Mouse (Mus musculus): Measurements from ENCODE around the gene Srl.
"Not testable (repeated sequence)": the region's sequence is repeated elsewhere in the genome, so short reads cannot be mapped to it uniquely, and the experiment has no call there.

Gene Srl

DNA sequence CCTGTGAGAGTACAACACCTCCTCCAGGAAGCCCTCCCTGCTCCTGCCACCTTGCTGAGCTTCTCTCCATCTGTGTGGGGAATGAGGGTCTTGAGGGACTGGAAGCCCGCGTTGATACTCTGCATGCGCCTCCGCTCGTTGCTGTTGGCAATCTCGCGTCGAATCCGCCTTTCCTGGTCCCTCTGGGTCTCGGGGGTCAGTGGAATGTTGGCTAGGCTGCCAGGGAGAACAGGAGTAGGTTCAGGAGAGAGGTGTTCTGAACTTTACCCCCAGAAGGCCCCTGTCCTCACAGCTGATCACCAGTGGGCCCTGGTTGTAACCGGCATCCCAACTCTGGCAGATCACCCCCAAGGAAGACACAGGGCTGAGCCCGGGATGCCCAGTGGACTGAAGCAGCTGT, 10.3 kb upstream of the Srl start:
- DNase-seq: no peak

DNA sequence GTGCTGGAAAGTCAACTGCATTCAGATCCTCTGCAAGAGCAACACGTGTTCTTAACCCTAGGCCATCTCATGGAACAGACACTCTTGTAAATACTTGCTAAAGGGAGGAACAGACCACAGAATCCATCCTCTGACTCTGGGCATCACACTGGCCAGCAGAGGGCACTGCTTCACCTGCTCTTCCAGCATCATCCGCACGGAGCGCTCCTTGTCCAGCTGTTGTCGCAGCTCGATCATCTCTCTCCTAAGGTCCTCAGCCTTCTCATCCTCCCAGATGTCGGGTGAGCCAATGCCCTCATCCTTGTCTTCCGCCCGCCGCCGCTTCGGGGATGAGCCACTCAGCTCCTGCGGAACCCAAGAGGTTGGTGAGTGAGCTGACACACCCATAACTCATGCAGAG, 9.4 kb upstream of the Srl start:
- DNase-seq: peak; percentile 46

DNA sequence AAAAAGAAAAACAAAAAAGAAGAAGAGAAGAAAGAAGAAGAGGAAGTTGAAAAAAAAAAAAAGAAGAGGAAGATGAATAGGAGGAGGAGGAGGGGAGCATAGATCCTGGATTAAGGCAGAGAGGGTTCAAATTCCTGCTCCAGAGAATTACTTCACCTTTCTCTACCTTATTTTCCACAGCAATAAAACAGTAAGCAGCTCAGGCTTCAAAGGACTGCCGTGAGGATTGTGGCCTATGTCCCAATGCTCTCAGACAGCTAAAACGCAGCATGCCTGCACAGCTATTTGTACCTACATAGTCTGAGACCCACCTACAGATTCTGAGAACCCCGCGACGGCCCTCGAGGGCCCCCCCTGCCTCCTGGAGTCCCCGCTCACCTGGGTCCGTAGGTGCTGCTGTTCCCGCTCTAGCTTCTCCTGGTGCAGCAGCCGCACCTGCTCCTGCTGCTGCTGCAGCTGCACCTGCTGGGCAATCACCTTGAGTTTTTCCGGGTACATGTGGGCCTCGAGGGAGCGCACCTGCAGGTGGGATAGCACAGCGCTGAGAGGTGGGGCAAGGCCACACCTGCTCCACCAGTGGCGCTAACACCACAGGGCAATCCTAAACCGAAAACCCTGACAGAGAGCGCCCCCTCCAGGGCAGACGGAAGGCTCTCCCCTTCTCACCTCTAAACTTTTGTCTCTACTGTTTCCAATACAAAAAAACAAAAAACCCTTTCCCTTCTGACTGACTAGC, 7.5 kb upstream of the Srl start:
- DNase-seq: no peak

DNA sequence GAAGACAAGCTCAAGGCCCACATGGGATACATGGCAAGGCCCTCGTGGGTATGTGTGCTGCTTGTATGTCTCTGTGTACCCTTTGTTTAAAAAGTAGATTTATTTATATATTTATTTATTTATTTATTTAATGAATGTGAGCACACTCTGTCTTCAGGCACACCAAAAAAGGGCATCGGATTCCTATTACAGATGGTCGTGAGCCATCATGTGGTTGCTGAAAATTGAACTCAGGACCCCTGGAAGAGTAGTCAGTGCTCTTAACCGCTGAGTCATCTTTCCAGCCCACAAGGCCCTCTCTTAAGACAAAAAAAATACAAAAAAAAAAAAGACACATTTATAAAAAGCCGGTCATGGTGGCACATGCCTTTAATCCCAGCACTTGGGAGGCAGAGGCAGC, 6.0 kb upstream of the Srl start:
- DNase-seq: no peak

DNA sequence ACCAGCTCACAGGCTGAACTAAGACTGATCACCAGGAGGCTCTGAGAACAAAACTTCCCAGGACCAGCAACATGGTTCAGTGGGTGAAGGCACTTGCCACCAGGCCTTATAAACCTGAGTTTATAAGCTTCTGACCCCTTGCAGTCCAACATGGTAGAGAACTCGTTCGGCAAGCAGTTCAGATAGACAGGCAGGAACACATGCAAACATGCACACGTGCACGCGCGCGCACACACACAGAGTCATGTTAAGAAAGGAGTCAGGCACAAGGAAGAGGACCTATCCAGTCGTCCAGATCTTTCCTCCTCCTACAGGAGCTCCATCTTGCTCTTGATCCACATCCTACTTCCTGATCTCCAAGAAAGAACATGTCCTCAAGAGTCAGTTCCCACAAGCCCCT, 5.2 kb upstream of the Srl start:
- no peak for DNase-seq

DNA sequence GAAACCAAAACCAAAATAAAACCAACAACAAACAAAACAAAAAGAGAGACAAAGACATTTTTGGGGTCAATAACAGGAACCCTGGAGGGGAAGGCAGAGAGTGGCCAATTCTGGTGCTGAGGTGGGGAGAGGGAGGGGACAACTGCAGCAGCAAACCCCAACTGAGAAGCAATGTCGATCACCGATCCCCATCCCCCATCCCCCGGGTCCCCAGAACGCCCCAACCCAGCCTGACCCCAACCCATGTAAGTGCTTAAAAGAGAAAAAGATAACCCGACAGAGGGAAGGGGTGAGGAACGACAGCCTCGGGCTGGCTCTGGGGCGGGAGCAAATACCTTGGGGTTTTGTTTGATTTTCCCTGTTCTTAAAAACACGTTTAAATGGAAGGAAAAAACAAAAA, 3.2 kb upstream of the Srl start:
- DNase-seq: no peak

DNA sequence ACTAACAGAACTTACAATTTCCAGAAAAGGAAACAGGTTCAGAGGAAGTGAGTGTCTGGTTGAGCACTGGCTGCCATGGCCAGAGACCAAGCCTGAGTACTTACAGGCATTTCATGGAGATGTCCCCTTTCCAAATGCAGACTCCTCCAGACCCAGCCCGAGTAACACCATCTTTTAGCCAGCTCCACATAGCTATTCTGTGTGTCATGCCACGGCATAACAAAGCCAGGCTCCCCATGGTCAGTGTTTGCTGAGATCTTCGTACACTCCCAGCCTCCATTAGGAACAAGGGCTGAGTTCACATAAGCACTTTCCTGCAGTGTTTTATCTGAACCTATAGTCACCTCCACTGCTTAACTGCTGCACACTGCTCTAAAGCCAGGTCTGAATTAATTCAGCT, 1.6 kb upstream of the Srl start:
- DNase-seq: no peak

DNA sequence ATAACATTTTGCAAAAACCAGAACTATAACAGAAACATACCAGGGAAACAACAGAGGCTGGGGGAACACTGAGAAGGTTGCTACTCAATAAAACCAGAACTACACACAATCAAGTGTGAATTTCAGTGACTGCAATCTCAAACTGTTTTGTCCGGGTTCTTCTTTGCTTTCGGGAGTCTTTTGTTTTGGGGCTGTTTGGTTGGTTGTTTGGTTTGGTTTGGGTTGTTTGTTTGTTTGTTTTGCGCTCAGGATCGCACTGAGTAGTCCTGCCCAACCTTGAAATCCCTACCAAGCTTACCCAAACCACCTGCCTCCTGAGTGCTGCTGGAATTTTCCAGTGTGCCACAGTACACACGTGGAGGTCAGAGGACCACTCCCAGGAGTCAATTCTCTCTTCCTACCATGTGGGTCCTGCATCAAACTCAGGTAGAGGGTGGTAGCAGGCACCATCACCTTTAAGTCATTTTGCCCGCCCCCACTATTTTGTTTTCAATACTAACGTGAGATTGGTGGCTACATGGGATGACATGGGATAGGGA, 689 bp upstream of the Srl start:
- DNase-seq: no peak

DNA sequence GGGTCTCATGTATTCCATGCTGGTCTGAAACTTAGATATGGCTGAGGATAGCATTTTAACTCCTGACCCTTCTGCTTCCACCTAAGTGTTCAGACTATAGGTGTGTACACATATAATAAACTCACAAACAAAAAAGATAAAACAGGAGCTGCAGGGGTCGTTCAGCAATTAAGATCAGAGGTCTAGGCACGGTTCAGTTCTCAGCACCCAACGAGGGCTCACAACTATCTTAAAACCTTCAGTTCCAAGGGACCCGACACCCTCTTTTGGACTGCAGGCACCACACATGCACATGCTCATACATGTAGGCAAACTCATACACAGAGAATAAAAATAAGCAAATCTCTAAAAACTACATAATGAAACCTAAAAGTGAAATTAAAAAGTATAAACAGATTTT, 583 bp downstream of the Srl start:
- DNase-seq: no peak

DNA sequence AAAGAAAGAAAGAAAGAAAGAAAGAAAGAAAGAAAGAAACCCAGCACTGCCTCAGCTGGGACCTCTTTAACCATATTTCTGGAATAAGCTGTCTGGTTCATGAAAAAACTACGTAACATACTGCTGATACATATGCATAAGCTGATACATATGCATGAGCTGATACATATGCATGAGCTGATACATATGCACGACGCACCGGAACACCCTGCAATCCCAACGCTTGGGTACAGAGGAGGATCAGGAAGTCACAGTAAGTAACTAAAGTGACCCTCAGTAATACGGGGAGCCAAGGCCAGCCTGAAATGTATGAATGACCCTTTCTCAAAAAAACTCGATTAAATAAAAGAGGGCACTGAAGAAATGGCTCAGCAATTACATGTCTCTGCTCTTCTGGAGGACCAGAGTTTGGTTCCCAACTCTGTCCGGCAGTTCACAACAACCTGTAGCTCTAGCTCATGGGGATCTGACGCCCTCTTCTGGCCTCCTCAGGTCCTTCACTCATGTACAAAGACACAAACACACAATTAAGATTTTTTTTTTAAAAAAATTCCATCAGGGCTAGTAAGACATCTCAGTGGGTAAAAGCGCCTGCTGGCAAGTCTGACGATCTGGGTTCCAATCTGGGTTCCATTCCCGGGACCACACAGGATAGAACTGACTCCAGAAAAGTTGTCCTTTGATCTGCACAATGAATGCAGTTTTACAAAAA, 1.4 kb downstream of the Srl start:
- DNase-seq: no peak

DNA sequence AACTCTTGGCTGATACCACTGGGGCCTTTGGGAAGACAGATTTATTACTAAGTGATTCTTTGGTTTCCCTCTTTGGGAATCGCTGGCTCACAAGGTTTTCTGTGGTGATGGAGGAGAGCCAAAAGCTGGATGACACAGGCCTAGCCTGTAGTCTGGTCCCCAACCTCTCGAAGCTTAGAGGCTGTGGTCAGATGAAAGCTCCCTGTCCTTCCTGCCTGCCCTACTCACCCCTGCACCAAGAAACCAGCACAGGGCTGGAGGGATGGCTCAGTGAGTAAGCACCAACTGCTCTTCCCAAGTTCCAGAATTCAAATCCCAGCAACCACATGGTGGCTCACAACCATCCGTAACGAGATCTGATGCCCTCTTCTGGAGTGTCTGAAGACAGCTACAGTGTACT, 2.1 kb downstream of the Srl start:
- DNase-seq: no peak

DNA sequence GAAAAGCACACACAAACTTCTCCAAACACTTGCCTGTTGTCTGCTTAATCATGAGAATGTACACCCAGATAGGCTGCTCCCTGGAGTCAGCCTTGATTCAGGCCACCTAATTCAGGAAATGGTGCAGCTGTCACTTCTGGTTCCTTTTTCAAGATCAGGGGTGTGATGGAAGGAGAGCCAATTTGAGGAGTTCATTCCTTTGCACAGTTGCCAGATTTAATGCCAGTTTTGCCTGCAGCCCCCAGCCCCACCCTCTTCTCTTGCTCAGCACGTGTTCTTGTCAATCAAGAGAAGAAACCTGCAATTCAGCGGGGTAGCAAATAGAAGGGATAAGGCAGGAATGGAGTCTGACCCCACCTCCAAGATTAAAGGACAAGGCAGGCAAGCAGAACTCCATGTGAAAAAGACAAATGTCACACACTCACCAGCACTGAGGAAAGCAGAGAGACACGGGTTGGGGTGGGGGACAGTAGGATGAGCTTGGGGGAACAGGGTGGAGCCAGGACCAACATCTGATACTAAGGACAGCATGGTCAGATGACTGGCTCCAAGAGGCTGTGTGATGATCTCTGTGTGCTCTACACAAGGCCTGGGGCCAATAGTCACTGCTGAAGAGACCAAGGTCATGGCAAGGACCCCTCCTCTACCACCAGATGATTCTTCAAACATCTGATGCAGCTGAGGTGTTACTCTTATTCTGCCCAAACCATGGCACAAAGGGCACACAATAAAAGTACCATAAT, 3.8 kb downstream of the Srl start:
- DNase-seq: no peak

DNA sequence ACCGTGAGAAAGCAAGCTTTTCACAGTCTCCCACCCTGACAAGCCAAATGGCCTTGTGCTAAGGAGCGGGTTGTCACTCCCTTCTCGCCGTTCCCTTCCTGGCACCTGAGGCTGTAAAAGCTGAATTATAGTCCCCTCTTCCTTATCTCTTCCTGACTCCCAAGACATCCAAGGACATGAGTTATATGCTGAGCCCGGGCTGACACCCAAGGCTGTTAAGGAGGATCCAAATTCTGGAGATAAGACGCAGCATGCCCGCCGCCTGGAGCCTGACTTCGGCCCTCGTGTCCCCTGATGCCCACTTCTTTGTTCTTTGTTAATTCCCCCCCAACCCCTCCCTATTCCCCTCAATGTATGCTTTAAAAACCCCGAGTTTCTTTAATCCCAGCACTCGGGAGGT, 14.2 kb downstream of the Srl start:
- not testable (repeated sequence) for DNase-seq

DNA sequence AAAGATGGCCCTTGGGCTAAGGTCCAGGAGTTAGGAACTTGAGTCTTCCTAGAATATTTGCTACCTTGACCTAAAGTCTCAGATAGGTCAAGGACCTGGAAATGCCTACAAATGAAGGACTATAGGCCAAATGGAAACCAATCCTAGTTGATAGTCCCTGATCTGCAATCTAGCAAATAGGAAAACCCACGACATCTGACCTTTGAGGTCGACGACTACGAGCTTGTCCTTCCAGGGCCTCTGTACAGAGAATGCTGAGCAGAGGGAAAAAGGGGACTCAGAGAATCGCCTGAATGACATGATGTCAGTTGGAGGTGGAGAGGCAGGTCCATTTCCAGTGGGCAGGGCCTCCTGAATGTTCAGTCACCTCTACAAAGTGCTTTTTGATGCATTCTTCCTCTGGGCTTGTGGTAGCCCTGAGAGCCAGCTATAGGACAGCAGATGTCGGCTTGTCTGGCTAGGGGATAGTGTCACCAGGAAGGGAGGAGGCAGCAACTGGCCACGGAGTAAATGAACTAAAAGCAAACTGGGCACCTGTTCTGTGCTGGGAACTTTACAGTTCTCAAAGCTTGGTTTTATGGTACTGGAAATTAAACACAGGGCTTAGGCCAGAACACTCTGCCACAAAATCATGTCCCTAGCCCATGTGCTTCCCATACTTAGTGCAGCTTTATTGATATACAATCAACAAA, 18.2 kb downstream of the Srl start:
- DNase-seq: no peak

DNA sequence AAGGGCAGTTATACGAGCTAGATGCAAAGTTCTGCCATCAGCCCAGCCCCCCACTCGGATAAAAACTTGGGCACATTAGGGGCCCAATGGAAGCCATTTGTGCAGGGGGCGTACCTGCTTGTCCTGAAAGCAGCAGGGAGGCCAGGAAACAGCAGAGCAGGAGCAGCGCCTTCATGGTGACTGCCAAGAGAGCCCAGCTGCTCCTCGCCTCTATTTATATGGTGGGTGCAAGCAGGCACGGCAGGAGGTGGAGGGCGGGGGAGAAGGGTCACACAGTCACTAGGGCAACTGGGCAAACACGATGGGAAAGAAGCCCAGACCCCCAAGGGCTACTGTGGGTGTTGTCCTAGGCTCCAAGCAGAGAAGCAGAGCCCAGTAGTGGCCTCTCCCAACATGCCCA, 18.7 kb downstream of the Srl start:
- no peak for DNase-seq

DNA sequence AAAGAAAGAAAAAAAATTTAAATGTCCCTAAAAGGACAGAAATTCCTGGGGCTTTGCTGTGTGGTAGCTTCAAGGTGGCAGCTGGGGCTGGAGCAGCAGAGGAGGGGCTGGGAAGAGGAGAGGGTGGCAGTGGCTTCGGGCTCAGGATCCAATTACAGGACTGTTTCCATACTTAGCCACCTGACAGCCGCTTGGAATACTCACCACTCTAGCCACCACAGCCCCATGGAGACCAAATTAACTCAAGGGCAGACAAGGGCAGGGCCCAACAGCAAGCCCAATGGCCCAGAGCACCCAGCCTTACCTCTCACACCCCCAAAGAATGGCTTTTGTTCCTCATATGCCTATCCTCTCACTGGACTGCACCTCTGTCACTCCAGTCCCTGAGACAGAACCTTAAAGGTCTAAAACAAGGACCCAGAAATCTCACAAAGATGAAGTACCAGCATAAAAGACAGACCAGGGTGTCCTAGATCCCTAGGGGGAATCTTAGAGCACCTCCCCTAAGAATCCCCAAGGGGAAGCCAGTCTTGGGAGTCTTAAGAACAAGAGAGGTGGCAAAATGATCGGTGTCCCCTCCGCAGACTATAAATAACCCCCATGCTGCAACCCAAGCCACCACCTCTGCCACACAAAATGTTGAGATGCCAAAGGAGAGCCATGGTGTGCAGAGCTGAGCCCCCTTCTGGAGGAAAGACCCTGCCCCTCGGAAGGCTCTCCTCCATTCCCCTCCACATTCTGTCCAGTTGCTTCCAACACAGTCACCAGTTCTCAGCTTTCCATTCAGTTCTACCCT, 19.7 kb downstream of the Srl start:
- DNase-seq: no peak

DNA sequence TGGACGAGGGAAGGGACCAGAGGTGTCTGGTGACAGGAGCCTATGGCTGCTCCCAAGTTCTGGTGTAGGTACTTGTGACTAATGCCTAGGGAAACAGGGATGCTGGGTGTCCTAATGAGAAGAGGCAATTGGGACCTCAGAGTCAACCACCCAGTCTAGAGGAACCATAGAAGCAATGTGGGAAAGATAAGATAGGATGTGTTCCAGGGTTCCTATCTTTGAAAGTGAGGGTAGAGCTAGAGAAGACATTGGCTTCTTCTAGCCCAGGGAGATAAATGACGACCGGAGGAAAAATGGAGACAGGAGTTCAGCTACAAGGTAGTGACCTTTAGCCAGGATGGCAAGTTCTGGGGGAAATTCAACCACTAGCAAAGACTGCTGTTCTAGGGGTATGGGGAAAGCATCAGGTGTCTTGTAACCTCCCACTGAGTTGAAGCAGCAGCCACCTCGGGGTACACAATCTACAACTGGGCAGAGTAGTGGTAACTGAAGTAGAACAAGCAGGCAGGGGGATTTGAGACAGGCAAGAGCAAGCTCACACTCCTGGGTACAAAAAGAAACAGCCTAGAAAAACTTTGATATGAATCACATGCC, 20.4 kb downstream of the Srl start:
- no peak for DNase-seq

DNA sequence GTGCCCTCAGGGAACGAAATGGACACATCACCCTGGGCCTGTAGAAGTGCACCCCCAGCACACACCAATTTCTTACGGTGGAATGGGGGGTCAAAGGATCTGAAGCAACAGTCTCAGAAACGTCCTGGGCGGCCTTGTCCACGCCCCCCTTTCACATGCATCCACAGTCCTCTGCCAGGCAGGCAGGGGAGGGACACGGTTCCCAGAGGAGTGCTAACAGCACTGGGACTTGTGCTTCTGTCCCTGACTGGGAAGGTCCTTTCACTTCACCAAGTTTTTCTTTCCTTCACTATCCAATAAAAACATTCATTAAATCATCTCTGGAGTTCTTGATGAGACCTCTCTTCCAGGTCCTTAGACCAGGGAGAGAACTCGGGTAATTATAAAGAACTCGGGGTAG, 20.9 kb downstream of the Srl start:
- no peak for DNase-seq

DNA sequence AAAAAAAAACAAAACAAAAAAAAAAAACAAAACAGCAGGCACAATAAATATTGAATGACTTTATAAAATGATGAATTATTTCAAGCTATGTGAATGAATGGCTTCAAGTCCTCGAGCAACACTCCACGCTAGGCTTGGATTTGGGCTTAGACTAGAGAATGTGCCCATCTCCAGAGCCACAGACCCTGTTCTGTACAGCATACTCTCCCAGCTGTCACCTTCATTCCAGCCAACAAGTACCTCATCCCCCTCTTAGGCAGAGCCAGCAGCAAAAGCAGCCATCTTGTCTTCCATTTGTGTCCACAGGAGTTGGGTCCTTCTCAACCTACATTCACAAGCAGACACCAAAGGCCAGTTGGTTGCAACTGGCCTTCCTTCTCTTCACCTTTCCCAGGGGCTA, 21.8 kb downstream of the Srl start:
- DNase-seq: no peak

DNA sequence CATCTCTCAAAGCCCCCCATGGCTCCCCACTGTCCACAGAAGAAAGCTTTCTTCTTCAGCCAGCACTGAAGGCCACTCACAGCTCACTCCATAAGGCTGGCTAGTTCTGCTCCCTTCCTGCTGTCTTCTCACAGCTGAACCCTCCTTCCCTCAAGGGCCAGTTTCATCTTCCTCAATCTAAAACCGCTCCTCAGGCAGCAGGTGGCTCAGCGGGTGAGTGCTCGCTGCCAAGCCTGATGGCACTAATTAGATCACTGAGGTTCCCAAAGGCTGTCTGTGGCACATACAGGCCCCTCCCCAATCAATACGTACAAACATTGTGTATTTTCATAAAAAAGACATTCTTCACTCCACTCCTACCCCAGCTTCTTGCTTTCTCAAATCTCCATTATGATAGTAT, 22.5 kb downstream of the Srl start:
- DNase-seq: peak; percentile 23

DNA sequence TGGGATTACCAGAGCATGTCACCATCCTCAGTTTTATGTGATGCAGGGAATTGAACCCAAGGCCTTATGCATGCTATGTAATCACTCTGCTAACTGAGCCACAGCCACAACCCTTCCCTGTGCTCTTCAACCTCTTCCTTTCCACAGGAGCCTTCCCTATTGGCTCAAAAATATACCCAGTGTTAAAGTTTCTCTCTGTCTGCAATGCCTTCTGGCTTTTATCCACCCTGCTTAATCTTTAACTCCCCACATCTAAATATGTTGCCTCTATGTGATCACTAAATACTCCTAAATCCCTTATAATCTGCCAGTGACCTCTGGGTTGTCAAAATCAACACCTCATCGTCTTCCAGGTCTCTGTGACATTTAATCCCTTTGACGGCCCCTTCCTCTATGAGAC, 23.7 kb downstream of the Srl start:
- no peak for DNase-seq

DNA sequence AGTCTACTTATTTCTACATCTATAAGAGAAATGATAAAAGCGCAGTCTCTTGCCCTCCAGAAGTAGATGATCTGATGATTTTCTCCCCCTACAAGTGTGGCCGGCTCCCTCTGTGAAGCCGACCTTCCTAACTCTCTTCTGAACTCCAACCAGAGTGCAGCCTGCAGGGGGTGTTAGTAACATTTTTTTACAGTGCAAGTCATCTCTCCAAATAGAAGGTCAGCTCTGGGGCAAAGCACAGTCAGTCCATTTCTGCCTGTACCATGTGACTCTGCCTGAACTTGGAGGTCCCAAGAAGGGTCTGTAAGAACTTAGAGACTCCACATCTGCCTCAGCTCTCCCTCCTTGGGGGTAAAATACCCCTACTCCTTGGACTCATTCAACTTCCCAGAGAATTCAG, 27.2 kb downstream of the Srl start:
- no peak for DNase-seq

Data from cerebellum, adult 8-10 months (tissue).